Mouse (Mus musculus) hindbrain, embryonic 16.5 days (tissue): ENCODE data around the gene Nat8f4. TPM values are rescaled to one million over a fixed set of nuclear protein-coding genes. Genes with fewer than 3 reads are reported as not detected.
"Not testable (repeated sequence)": the region's sequence is repeated elsewhere in the genome, so short reads cannot be mapped to it uniquely, and the experiment has no call there.

ENCODE experiments used
- ATAC-seq: fragments of 200-750 bp; cut with Nextera tagmentation; 2 replicates; pipeline ENCODE4 v1.8.0; 2017; ENCODE audit warnings: moderate TSS enrichment, moderate library complexity
- H3K27ac ChIP-seq: fragments of 300-500 bp; sonication (generic); 2 replicates; pipeline ENCODE4 v1.5.1; 2014; ENCODE audit warnings: low read depth, mild to moderate bottlenecking, control low read depth, low read length, moderate library complexity
- H3K27me3 ChIP-seq: fragments of 300-500 bp; sonication (generic); replicated peaks from 2 replicates; pipeline ENCODE4 v1.6.1; 2014; ENCODE audit warnings: low read length; ENCODE audit not compliant: control insufficient read depth, insufficient read depth
- H3K36me3 ChIP-seq: fragments of 300-500 bp; sonication (generic); 2 replicates; pipeline ENCODE4 v1.6.1; 2014; ENCODE audit warnings: mild to moderate bottlenecking, low read length, moderate library complexity, mixed read lengths; ENCODE audit not compliant: control insufficient read depth, insufficient read depth
- H3K4me1 ChIP-seq: fragments of 300-500 bp; sonication (generic); 2 replicates; pipeline ENCODE4 v1.6.1; 2014; ENCODE audit warnings: low read depth, low read length; ENCODE audit not compliant: control insufficient read depth, insufficient read depth
- H3K4me2 ChIP-seq: fragments of 300-500 bp; sonication (generic); 2 replicates; pipeline ENCODE4 v1.6.1; 2014; ENCODE audit warnings: mild to moderate bottlenecking, low read length, control low read depth, moderate library complexity
- H3K4me3 ChIP-seq: fragments of 300-500 bp; sonication (generic); 2 replicates; pipeline ENCODE4 v1.5.1; 2014; ENCODE audit warnings: mild to moderate bottlenecking, low read length, control low read depth, moderate library complexity
- H3K9ac ChIP-seq: fragments of 300-500 bp; sonication (generic); 2 replicates; pipeline ENCODE4 v1.6.1; 2014; ENCODE audit warnings: low read depth, mild to moderate bottlenecking, control low read depth, low read length, moderate library complexity
- H3K9me3 ChIP-seq: fragments of 300-500 bp; sonication (generic); 2 replicates; pipeline ENCODE4 v1.6.1; 2014; ENCODE audit warnings: mild to moderate bottlenecking, low read length, moderate library complexity; ENCODE audit not compliant: control insufficient read depth
- WGBS: fragments of 180-500 bp; shearing (Covaris S2); extraction: QIAGEN DNeasy Blood & Tissue Kit; methylation state at CpG from one replicate; pipeline ENCODE4 v1.1.7; 2014; 5-methylcytosine and 5-hydroxymethylcytosine counted together
- polyA plus RNA-seq: library from polyadenylated mRNA; unstranded; fragments of >200 nt; fragmentation: Nextera tagmentation; extraction: Ambion mirVana; gene quantifications from 2 replicates; pipeline ENCODE4 v1.2.1, GENCODE M21; 2015

The Nat8f4 gene
- polyA plus RNA-seq, 1 experiment from 2014 or later = 7.7 TPM

GRCm38 (mm10) chr6:85883246-85883645 lies 21.4 kb downstream of the Nat8f4 start:
- 94% methylated on average over 9 of the region's 9 CpGs for WGBS
- not testable (repeated sequence) for H3K27me3 ChIP-seq, H3K4me3 ChIP-seq, H3K4me1 ChIP-seq, H3K36me3 ChIP-seq, ATAC-seq, H3K27ac ChIP-seq, H3K9ac ChIP-seq, H3K4me2 ChIP-seq
- peaks cover 15% of the 10 kb centered on the region for H3K9me3 ChIP-seq

DNA sequence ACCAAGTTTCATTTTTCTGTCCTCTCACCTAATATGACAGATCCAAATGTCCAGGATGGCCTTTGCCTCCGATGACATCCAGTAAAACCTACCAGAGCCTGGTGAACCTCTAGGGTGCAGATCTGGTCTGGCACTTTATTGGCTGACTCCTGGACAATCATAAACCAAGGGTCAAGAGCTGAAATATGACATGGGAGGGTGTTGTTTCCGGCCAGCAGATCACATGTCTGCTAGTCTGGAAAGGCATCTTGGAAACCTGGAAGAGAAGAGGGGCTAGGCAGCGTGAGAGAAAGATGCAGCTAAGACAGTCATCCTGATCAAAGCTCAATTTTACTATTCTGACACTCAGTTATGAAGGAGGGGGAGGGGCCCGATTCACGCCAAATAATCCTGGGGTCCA lies 35.7 kb downstream of the Nat8f4 start, which contains the start of gene Nat8f2:
TSS of gene Nat8f2 (minus strand) at position 153 of the 400 bp plus-strand sequence.
- not testable (repeated sequence) for H3K4me1 ChIP-seq, H3K4me2 ChIP-seq, H3K27me3 ChIP-seq, ATAC-seq, H3K9me3 ChIP-seq, H3K9ac ChIP-seq, H3K36me3 ChIP-seq, H3K27ac ChIP-seq, H3K4me3 ChIP-seq
- 89% methylated on average over 5 of the region's 5 CpGs for WGBS

- Histone ChIP-seq H3K4me3 (no peak overlapping the region), H3K4me2 (no peak overlapping the region), H3K4me1 (no peaks in the 10 kb centered on the region), H3K27ac (no peak overlapping the region), H3K36me3 (no peaks in the 10 kb centered on the region), H3K9ac (no peak overlapping the region), H3K9me3 (no peaks in the 10 kb centered on the region), H3K27me3 (no peaks in the 10 kb centered on the region)
- no peak for ATAC-seq
- WGBS = 82% methylated on average over 8 of the region's 8 CpGs
Measured at GRCm38 (mm10) chr6:85867726-85868690, 36.7 kb downstream of the Nat8f4 start.

DNA sequence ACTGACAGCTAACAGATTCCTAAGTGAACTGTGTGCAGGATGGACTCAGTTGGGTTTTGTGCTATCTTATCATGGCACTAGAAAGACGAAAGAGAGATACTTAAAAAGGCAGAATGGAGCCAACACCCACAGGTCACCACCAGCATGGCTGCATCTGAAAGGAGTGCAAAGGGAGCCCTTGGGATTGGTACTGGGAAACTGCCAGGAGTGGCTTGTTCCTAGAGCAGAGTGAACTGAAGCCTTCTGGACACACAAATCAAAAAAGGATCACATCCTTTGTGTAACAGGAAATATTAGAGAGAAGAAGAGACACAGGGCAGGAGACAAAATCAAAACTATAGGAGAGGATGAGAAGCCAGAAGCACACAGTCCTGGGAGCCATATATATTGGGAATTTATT lies 37.7 kb downstream of the Nat8f4 start:
- WGBS = 70% methylated on average over 1 of the region's 1 CpGs
- H3K9me3 ChIP-seq, H3K9ac ChIP-seq, ATAC-seq, H3K27ac ChIP-seq, H3K4me3 ChIP-seq, H3K27me3 ChIP-seq, H3K4me1 ChIP-seq, H3K36me3 ChIP-seq, H3K4me2 ChIP-seq: not testable (repeated sequence)

GRCm38 (mm10) chr6:85866166-85866565 lies 38.5 kb downstream of the Nat8f4 start:
- not testable (repeated sequence) for H3K9me3 ChIP-seq, H3K9ac ChIP-seq, H3K4me2 ChIP-seq, H3K4me3 ChIP-seq, H3K36me3 ChIP-seq, H3K27me3 ChIP-seq, H3K27ac ChIP-seq, H3K4me1 ChIP-seq, ATAC-seq
- 83% methylated on average over 3 of the region's 3 CpGs for WGBS

DNA sequence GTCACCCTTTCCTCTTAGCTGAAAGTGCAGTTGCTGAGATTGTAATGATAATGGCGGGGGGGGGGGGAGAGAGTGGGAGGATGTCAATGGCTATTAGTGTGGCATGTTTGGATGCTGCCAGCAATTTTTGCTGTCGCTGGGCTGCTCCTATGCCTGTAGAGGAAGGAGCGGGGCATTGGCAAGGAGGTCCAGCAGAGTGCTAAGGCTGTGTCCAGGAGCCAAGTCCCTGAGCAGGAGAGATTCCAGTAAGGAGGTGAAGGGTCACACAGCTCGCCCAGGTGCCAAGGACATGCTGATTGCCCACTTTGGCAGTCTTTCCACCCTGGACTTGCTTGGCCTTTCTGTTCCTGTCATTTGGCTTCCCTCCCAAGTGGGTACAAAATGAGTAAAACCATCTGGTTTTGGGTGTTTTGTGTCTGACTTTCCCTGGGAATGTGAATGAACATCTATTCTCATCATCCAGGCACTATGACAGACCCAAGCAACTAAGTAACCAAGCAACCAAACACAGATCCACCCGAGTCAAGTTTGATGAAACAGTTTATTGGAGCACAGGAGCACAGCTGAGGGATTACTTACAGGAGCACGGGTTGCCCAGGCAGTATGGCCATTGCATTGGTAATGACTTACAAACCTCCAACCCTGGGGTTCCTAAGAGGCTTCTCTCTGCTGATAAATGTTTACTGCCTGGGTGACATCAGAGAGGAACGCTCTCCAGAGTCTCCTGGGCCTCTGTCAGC lies 39.6 kb downstream of the Nat8f4 start:
- not testable (repeated sequence) for H3K4me1 ChIP-seq, H3K4me2 ChIP-seq, H3K4me3 ChIP-seq, H3K27me3 ChIP-seq, H3K27ac ChIP-seq, H3K9me3 ChIP-seq, H3K9ac ChIP-seq, H3K36me3 ChIP-seq
- WGBS = 45% methylated on average over 5 of the region's 7 CpGs
- ATAC-seq = peak; percentile 91

- Histone ChIP-seq H3K27me3 (no peaks in the 10 kb centered on the region), H3K4me1 (no peaks in the 10 kb centered on the region), H3K9me3 (no peaks in the 10 kb centered on the region), H3K4me3 (no peak overlapping the region), H3K36me3 (no peaks in the 10 kb centered on the region), H3K4me2 (no peak overlapping the region), H3K9ac (no peak overlapping the region), H3K27ac (no peak overlapping the region)
- ATAC-seq = no peak
- 92% methylated on average over 2 of the region's 2 CpGs for WGBS
Measured at GRCm38 (mm10) chr6:85863840-85864239, 40.8 kb downstream of the Nat8f4 start.

GRCm38 (mm10) chr6:85863136-85863535 lies 41.5 kb downstream of the Nat8f4 start:
- Histone ChIP-seq H3K27me3 (no peaks in the 10 kb centered on the region), H3K9ac (no peak overlapping the region), H3K4me1 (no peaks in the 10 kb centered on the region), H3K36me3 (no peaks in the 10 kb centered on the region), H3K27ac (no peak overlapping the region), H3K4me3 (no peak overlapping the region), H3K9me3 (no peaks in the 10 kb centered on the region), H3K4me2 (no peak overlapping the region)
- 79% methylated on average over 2 of the region's 2 CpGs for WGBS
- no peak for ATAC-seq

DNA sequence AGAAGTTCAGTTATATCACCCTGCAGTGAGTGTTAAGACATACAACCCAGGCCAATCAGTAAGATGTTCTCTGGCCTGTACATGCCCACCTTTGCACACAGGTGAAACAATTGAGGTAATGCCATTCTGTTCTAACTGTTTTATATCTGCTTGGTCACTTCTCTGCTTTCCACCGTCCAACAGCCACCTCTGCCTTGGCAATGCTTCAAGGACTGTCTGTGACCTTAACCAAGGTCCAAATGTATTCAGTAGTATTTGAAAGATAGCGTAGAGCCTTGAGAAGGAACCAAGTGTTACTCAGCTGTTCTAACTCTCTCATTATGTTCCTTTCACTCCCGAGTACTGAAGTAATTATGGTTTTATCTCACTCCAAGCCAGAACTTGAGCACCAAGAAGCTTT lies 42.1 kb downstream of the Nat8f4 start:
- WGBS = 69% methylated on average over 3 of the region's 3 CpGs
- no peak for ATAC-seq
- Histone ChIP-seq H3K9ac (no peak overlapping the region), H3K27ac (no peak overlapping the region), H3K9me3 (no peaks in the 10 kb centered on the region), H3K36me3 (no peaks in the 10 kb centered on the region), H3K4me1 (no peaks in the 10 kb centered on the region), H3K4me3 (no peak overlapping the region), H3K4me2 (no peak overlapping the region), H3K27me3 (no peaks in the 10 kb centered on the region)
